Mouse (Mus musculus): Measurements from ENCODE around the gene Ugcg.

DNA sequence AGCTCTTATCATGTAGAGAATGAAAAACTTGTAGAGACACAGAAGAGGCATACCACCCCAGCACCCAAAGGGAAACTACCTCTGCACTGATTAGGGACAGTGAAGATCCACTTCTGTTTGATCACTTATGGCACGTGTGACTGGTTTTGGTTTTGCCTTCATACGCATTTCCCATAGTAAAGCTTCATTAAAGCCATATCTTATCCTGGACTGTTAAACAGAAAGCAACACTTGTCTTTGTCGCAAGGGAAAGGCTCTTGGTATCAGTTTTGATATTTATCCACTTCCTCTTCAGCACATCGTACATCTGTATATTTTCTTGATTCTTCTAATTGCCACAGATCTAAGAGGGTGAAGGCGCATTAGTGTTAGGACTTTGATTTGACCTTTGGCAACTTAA, 25.6 kb downstream of the Ugcg start:
- TF ChIP-seq EP300 (IDR thresholded peaks at IDR 0.05; ENCODE audit: low read depth) (no peak), CTCF (IDR thresholded peaks at IDR 0.05; ENCODE audit: low read depth) (no peak)
